Mouse (Mus musculus): ENCODE results near the gene Tle3. TPM values are rescaled to one million over a fixed set of nuclear protein-coding genes. Genes with fewer than 3 reads are reported as not detected.

Gene Tle3
- polyA plus RNA-seq, 1 experiment from 2014 or later, result 3.0 TPM

DNA sequence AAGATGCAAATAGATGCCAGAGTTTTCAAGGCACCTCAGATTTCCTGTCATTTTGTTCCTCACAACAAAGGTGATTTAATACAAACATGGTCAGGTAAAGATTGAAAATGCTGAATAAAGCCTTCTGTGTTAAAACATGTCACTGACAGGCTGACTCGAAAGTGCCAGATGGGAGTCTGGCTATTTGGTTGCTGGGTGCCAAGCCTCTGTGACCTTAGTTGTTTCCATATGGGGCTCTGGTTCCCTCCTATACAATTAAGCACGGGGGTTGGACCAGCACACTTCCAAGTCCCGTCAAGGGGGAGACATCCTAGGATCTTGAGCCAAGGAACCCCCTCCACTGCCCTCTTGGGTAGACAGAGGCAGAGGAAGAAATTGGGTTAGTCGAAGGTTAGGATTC lies 13.2 kb upstream of the Tle3 start:
- Histone ChIP-seq H3K27ac (replicated peaks) (no peak overlapping the region), H3K27me3 (peaks cover 44% of the 10 kb centered on the region), H3K4me2 (no peak overlapping the region), H3K9me3 (replicated peaks) (no peaks in the 10 kb centered on the region), H3K9ac (no peak overlapping the region), H3K4me1 (replicated peaks) (peaks cover 13% of the 10 kb centered on the region), H3K36me3 (replicated peaks) (no peaks in the 10 kb centered on the region), H3K4me3 (replicated peaks) (no peak overlapping the region)
- no peak for ATAC-seq (ENCODE audit: insufficient read depth)
- WGBS (ENCODE audit: insufficient replicate concordance), result 48% methylated on average over 4 of the region's 4 CpGs

DNA sequence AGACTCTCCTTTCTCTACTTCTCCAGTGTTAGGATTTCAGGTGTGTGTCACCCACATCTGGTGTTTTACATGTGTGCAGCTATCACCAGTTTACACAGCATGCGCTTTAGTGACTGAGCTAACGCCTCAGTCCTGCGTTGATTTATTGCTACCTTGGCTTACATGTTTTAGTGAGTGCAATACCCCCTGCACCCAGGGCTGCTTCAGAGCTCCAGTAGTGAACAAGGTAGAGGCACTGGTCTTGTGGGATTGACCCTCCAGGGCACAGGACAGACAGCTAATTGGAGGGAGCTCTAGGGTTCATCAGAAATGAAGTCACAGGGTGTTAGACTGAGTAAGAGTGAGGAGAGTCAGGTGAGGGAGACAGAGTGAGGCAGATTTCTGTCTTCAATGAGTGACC lies 12.4 kb upstream of the Tle3 start:
- Histone ChIP-seq H3K27ac (replicated peaks) (no peak overlapping the region), H3K9ac (no peak overlapping the region), H3K4me3 (replicated peaks) (no peak overlapping the region), H3K4me1 (replicated peaks) (peaks cover 13% of the 10 kb centered on the region), H3K4me2 (no peak overlapping the region), H3K27me3 (peaks cover 53% of the 10 kb centered on the region), H3K9me3 (replicated peaks) (no peaks in the 10 kb centered on the region), H3K36me3 (replicated peaks) (no peaks in the 10 kb centered on the region)
- 79% methylated on average over 3 of the region's 3 CpGs for WGBS (ENCODE audit: insufficient replicate concordance)
- ATAC-seq (ENCODE audit: insufficient read depth), result no peak

DNA sequence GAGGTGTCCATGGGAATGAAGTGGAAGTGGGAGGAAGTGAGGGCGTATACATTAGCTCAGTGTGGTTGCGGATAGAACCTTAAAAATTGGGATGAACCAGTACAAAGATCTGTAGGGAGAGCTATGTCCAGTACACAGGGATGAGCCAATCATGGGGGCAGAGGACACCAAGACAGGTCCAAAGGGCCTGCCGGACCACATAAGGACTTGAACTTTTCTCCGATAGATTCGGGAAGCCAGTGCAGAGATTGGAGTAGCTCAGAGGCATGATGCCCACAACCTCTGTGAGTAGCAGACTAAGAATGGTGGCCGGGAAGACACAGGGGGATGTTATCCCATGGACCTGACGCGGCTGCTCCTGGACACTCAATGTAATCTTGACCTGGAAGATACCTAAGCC lies 12.0 kb upstream of the Tle3 start:
- peaks cover 13% of the 10 kb centered on the region for H3K4me1 ChIP-seq (replicated peaks)
- H3K4me3 ChIP-seq (replicated peaks), result no peak overlapping the region
- ATAC-seq (ENCODE audit: insufficient read depth), result no peak
- no peak overlapping the region for H3K27ac ChIP-seq (replicated peaks)
- H3K4me2 ChIP-seq, result no peak overlapping the region
- no peaks in the 10 kb centered on the region for H3K36me3 ChIP-seq (replicated peaks)
- no peaks in the 10 kb centered on the region for H3K9me3 ChIP-seq (replicated peaks)
- peaks cover 57% of the 10 kb centered on the region for H3K27me3 ChIP-seq
- H3K9ac ChIP-seq, result no peak overlapping the region
- 72% methylated on average over 8 of the region's 8 CpGs for WGBS (ENCODE audit: insufficient replicate concordance)

DNA sequence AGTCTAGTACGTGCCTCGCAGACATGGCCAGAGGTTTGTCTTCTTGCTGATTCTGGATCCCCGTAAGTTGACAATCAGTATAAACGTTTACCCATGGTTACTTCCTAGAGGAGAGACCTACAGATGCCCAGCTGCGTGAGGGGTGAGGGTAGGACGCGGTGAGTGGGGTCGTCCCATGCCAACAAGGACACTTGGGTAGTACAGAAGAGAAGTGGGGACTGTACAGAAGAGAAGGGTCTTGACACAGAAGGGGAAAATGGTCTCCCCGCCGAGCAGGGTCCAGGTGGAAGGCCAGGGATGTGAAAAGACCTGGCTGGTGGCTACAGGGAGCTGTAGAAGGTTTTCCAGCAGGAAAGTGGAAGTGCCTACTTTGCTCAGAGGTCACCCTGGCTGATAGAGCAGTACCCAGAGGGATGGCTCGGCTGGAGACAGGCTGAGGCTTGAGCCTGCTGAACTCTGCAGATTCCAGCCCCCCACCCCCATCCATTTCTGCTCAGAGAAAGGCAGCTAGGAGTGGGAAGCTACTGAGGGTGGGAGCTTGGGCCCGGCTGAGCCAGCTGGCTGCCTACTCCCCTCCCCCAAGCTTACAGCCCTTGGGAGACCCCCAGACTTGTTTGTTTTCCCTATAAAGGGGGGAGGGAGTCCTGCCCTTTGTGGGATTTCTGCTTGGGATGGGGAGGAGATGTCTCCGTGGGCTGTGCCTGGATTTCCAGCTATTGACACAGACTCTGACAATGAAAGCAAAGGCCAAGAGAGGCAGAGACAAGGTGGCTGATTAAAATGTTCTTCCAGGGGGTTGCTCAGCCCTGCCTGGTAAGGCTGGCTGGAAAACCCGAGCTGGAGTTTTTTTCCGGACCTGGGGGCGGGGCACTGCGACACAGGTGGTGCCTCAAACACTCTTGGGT lies 11.2 kb upstream of the Tle3 start:
- peak; percentile 53; the same call in 1 of the 2 replicates for ATAC-seq (ENCODE audit: insufficient read depth)
- Histone ChIP-seq H3K9ac (no peak overlapping the region), H3K27ac (replicated peaks) (no peak overlapping the region), H3K4me2 (no peak overlapping the region), H3K4me3 (replicated peaks) (no peak overlapping the region), H3K36me3 (replicated peaks) (no peaks in the 10 kb centered on the region), H3K4me1 (replicated peaks) (peaks cover 13% of the 10 kb centered on the region), H3K27me3 (peaks cover 65% of the 10 kb centered on the region), H3K9me3 (replicated peaks) (no peaks in the 10 kb centered on the region)
- WGBS (ENCODE audit: insufficient replicate concordance), result 28% methylated on average over 17 of the region's 17 CpGs

DNA sequence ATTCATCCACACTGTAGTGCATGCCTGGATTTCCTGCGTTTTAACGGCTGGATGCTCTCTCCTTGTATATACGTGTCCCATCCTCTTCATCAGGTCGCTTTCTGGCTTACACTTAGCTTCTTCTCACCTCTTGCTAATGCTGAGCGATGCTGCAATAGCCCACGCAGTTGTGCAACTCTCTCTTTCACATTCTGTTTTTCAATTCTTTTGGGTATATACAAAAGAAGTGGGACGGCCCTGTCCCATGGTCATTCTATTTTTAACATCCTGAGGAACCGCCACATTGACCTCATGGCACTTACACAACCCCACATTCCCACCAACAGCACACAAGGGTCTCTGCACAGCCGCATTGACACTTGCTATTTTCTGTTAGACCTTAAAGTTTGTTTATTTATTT lies 9.0 kb upstream of the Tle3 start:
- Histone ChIP-seq H3K9me3 (replicated peaks) (no peaks in the 10 kb centered on the region), H3K4me2 (no peak overlapping the region), H3K27ac (replicated peaks) (no peak overlapping the region), H3K36me3 (replicated peaks) (no peaks in the 10 kb centered on the region), H3K4me3 (replicated peaks) (no peak overlapping the region), H3K27me3 (peaks cover 87% of the 10 kb centered on the region), H3K9ac (no peak overlapping the region), H3K4me1 (replicated peaks) (peaks cover 18% of the 10 kb centered on the region)
- WGBS (ENCODE audit: insufficient replicate concordance), result 26% methylated on average over 9 of the region's 9 CpGs
- ATAC-seq (ENCODE audit: insufficient read depth), result no peak

DNA sequence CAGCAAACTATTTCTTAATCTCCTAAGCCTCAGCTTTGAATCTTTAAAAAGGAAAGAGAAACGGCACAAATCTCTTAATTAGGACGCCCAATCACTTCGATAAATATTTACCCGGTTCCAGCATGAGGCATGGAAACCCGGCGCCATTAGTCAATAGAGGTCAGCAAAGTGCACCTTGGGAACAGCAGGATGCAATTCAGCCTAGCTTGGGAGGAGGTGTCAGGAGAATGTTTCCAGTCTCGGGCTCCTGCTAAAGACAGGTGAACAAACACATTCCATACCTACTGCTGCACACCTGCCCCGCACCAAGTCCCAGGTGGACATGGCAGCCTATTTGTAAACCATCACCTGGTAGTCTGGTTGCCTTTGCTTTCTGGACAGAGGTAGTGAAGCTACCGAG lies 6.1 kb upstream of the Tle3 start:
- Histone ChIP-seq H3K4me1 (replicated peaks) (peaks cover 36% of the 10 kb centered on the region), H3K36me3 (replicated peaks) (no peaks in the 10 kb centered on the region), H3K4me2 (no peak overlapping the region), H3K9ac (no peak overlapping the region), H3K9me3 (replicated peaks) (no peaks in the 10 kb centered on the region), H3K27me3 (peaks cover 92% of the 10 kb centered on the region), H3K4me3 (replicated peaks) (no peak overlapping the region), H3K27ac (replicated peaks) (no peak overlapping the region)
- ATAC-seq (ENCODE audit: insufficient read depth), result no peak
- 31% methylated on average over 9 of the region's 9 CpGs for WGBS (ENCODE audit: insufficient replicate concordance)

DNA sequence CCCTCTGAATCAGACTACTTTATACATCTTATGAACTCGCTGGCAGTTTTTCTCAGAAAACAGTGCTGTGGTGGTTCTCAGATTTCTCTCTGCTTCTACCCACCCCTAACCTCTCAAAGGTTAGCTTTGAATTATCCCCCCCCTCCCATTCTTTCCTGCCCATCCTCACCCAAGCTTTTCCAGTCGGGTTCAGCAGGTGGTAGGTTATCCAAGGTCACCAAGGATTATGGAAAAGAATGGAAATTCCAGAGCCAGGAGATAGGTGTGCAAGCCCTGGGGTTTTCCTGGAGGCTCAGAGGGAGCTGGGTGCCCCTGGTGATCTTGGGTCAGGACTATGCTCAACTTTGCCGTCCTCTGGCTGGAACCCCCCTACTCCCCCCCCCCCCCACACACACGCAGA lies 5.0 kb upstream of the Tle3 start:
- H3K27me3 ChIP-seq, result peaks cover 84% of the 10 kb centered on the region
- 35% methylated on average over 4 of the region's 4 CpGs for WGBS (ENCODE audit: insufficient replicate concordance)
- no peak overlapping the region for H3K4me3 ChIP-seq (replicated peaks)
- no peak overlapping the region for H3K4me2 ChIP-seq
- no peaks in the 10 kb centered on the region for H3K36me3 ChIP-seq (replicated peaks)
- no peak overlapping the region for H3K9ac ChIP-seq
- H3K27ac ChIP-seq (replicated peaks), result no peak overlapping the region
- H3K9me3 ChIP-seq (replicated peaks), result no peaks in the 10 kb centered on the region
- peaks cover 42% of the 10 kb centered on the region for H3K4me1 ChIP-seq (replicated peaks)
- ATAC-seq (ENCODE audit: insufficient read depth), result no peak

DNA sequence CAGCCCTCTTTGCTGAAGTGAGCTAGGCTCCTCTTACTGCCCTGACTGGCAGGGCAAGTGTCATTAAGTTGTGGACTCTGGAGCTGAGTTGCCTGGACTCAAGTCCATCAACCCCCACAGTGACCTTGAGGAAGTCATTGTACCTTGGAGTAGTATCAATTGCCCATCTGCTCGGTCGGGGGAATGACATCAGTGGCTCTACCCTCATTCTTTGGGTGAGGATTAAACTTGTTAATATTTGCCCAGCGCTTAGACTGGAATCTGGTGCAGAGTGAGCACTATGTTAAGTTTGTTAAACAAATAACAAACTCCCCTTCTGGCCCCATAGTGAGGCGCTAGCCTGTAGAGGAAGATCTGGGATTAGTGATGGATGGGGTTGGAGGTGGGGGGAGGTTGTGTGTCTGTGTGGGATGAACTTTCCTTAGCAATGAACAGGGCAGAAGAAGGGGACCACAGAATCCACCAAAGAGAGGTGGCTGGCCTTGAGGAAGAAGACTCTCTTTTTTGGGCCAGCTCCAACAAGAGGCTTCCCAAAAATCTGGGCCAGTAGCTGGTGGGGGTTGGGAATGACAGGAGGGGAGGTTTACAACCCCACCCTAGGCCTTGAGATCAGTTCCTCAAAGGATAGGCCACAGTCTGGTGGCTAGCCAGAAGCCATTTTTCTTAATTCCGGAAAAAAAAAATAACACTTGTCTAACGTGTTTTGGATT lies 4.2 kb upstream of the Tle3 start:
- no peak for ATAC-seq (ENCODE audit: insufficient read depth)
- Histone ChIP-seq H3K9ac (no peak overlapping the region), H3K4me2 (no peak overlapping the region), H3K36me3 (replicated peaks) (no peaks in the 10 kb centered on the region), H3K27ac (replicated peaks) (no peak overlapping the region), H3K9me3 (replicated peaks) (no peaks in the 10 kb centered on the region), H3K27me3 (peaks cover 82% of the 10 kb centered on the region), H3K4me1 (replicated peaks) (peaks cover 50% of the 10 kb centered on the region), H3K4me3 (replicated peaks) (no peak overlapping the region)
- WGBS (ENCODE audit: insufficient replicate concordance), result 24% methylated on average over 6 of the region's 6 CpGs

DNA sequence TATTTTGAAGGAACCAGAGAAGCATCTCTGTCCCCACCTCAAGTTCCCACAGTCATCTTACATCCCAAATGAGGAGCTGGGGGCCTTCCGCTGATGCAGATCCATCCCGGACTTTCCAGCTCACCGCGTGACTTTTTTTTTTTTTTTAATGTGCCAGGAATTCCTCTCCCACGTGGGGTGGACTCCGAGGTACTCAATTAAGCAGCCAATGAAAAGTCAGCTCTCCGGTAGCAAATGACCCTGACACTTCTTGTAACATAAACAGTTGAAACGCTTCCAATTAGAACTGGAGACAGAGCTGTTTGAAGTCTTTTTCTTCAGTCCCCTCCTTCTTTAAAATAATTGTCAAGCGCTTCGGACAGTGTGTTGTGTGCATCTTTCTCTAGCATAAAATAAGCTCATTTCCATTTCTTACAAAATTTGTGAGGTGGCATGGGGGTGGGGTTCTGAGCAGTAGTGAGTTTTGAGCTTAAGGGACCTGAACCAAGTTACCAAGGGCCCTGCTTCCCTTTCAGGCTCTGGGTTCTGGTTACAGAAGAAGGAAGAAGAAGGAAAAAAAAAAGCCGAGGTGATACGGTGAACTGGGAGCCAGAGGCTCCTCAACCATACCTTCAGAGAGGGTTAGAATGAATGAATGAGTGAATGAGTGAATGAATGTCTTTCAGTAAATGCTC lies 3.5 kb upstream of the Tle3 start:
- ATAC-seq (ENCODE audit: insufficient read depth), result no peak
- Histone ChIP-seq H3K27ac (replicated peaks) (peak overlapping the region; percentile 29; the same call in 1 of the 2 replicates), H3K4me1 (replicated peaks) (peaks cover 57% of the 10 kb centered on the region), H3K9ac (no peak overlapping the region), H3K36me3 (replicated peaks) (no peaks in the 10 kb centered on the region), H3K4me2 (peak overlapping the region; percentile 58), H3K27me3 (peaks cover 82% of the 10 kb centered on the region), H3K9me3 (replicated peaks) (no peaks in the 10 kb centered on the region), H3K4me3 (replicated peaks) (peak overlapping the region; percentile 70)
- WGBS (ENCODE audit: insufficient replicate concordance), result 5% methylated on average over 12 of the region's 12 CpGs

DNA sequence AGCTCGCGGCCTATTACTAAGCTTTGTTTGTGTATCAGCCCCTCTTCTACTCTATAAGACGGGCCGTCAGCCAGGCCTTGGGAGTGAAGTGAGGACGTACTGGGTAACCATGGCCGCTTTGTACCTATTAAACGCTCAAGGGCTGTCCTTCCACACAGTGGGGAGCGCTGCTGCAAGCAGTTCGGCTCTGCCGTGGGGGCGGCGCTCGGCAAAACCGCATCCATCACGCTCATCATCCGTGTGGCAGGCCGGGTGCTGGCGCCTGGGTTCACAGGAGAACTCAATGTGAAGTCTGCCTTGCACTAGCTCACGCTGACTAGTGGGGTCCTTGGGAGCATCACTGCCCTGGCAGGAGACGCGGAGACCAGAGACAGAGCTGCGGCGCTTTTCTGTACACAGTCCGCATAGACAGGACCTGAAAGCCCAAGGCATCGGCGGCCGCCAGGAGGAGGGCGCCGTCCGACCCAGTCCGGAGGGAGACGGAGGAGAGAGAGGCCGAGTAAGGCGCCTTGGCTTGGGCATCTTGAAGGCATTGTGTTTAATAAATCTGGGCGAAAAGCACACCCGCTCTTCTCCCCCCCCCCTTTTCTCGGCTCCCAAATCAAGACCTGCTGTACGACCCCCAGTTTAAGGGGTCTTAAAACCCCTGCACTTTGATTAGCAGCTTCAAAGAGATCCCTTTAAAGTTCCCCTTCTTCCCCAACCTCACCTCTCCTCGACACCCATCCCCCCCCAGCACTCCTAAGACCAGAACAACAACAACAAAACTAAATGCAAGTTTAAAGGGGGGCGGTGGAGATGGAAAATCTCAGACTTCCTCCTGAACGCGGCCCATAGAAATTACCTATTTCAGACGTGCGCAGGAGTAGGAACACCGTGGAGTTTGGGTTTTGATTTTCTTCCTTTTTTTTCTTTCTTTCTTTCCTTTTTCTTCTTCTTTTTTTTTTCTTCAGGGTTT lies 2.6 kb upstream of the Tle3 start:
- H3K36me3 ChIP-seq (replicated peaks), result no peaks in the 10 kb centered on the region
- ATAC-seq (ENCODE audit: insufficient read depth), result no peak
- peak overlapping the region; percentile 58 for H3K4me2 ChIP-seq
- WGBS (ENCODE audit: insufficient replicate concordance), result 1% methylated on average over 45 of the region's 45 CpGs
- no peaks in the 10 kb centered on the region for H3K9me3 ChIP-seq (replicated peaks)
- no peak overlapping the region for H3K9ac ChIP-seq
- peak overlapping the region; percentile 70 for H3K4me3 ChIP-seq (replicated peaks)
- H3K4me1 ChIP-seq (replicated peaks), result peaks cover 66% of the 10 kb centered on the region
- H3K27ac ChIP-seq (replicated peaks), result no peak overlapping the region
- H3K27me3 ChIP-seq, result peaks cover 82% of the 10 kb centered on the region

Data from liver, embryonic 15.5 days (tissue).